Mouse (Mus musculus) stomach, embryonic 14.5 days (tissue): ENCODE data around the gene Fam69b. TPM values are rescaled to one million over a fixed set of nuclear protein-coding genes. Genes with fewer than 3 reads are reported as not detected.

Source experiments
- ATAC-seq: fragments of 200-750 bp; cut with Nextera tagmentation; 2 replicates; pipeline ENCODE4 v1.8.0; 2017; ENCODE audit warnings: low read depth, moderate TSS enrichment; ENCODE audit not compliant: insufficient number of reproducible peaks, insufficient read depth, low FRiP score
- H3K27ac ChIP-seq: fragments of 300-500 bp; sonication (generic); 2 replicates; pipeline ENCODE4 v1.5.1; 2014; ENCODE audit warnings: mild to moderate bottlenecking, low read length, moderate library complexity, mixed read lengths
- H3K27me3 ChIP-seq: fragments of 300-500 bp; sonication (generic); 2 replicates; pipeline ENCODE4 v1.6.1; 2014; ENCODE audit warnings: low read length, control low read depth, mixed read lengths; ENCODE audit not compliant: control insufficient read depth, insufficient read depth
- H3K36me3 ChIP-seq: fragments of 300-500 bp; sonication (generic); 2 replicates; pipeline ENCODE4 v1.6.1; 2014; ENCODE audit warnings: mild to moderate bottlenecking, control low read depth, low read length, moderate library complexity, mixed read lengths; ENCODE audit not compliant: control insufficient read depth, insufficient read depth
- H3K4me1 ChIP-seq: fragments of 300-500 bp; sonication (generic); 2 replicates; pipeline ENCODE4 v1.6.1; 2014; ENCODE audit warnings: low read length, control low read depth, mixed read lengths; ENCODE audit not compliant: control insufficient read depth, insufficient read depth
- H3K4me2 ChIP-seq: fragments of 300-500 bp; sonication (generic); replicated peaks from 2 replicates; pipeline ENCODE4 v1.6.1; 2014; ENCODE audit warnings: low read depth, low read length, control low read depth
- H3K4me3 ChIP-seq: fragments of 300-500 bp; sonication (generic); 2 replicates; pipeline ENCODE4 v1.5.1; 2014; ENCODE audit warnings: low read depth, low read length, control low read depth
- H3K9ac ChIP-seq: fragments of 300-500 bp; sonication (generic); replicated peaks from 2 replicates; pipeline ENCODE4 v1.6.1; 2014; ENCODE audit warnings: low read depth, mild to moderate bottlenecking, control low read depth, low read length, moderate library complexity, mixed read lengths
- H3K9me3 ChIP-seq: fragments of 300-500 bp; sonication (generic); 2 replicates; pipeline ENCODE4 v1.6.1; 2016; ENCODE audit warnings: low read depth, low read length, control low read depth; ENCODE audit not compliant: control insufficient read depth
- WGBS: fragments of 180-500 bp; shearing (Covaris S2); extraction: QIAGEN DNeasy Blood & Tissue Kit; methylation state at CpG from one replicate; pipeline ENCODE4 v1.1.7; 2014; 5-methylcytosine and 5-hydroxymethylcytosine counted together
- polyA plus RNA-seq: library from polyadenylated mRNA; unstranded; fragments of >200 nt; fragmentation: Nextera tagmentation; extraction: Ambion mirVana; gene quantifications from 2 replicates; pipeline ENCODE4 v1.2.1, GENCODE M21; 2014

Fam69b gene
- polyA plus RNA-seq, 1 experiment from 2014 or later: 37.7 TPM

DNA sequence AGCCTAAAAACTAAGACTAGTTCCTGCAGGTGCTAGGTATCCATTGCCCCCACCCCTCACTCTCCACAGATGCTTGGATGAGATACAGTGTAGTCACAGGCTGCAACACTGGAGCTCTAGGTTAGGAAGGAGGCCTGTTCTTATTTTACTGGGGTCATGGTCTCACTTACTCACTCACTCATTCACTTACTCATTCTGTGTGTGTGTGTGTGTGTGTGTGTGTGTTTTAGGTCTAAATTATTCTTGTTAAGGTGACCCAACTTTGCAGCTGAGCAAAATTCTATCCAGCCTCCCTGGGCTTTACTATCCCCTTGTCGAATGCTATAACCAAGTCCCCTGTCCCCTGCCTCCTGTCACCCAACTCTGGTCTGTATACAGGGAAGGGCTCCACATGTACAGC, 26.7 kb upstream of the Fam69b start:
- Histone ChIP-seq H3K9me3 (no peaks in the 10 kb centered on the region), H3K4me1 (0 out of 2 replicates have a peak, but pooled peaks cover 16% of the 10 kb centered on the region), H3K27ac (no peak overlapping the region), H3K4me2 (no peak overlapping the region), H3K36me3 (no peaks in the 10 kb centered on the region), H3K4me3 (no peak overlapping the region), H3K27me3 (no peaks in the 10 kb centered on the region), H3K9ac (no peak overlapping the region)
- ATAC-seq: no peak
- 96% methylated on average over 1 of the region's 1 CpGs for WGBS

DNA sequence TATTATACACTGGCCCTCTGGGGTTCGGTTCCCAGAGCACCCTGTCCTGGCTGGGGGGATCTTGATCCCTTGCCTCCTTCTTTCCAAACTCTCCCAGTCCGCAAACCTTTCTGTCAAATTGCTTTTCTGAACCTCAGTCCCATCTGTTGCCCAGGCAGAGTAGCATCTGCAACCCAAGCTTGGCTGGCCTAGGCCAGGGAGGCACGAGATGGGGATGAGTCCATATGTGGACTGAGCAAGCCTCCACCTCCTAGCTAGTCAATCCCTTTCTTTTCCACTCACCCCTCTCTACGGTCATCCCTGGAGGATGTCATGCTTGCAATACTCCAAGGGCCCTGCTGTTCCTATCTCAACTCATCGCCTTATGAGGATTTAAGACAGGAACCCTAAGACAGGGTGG, 25.6 kb upstream of the Fam69b start:
- H3K9me3 ChIP-seq: no peaks in the 10 kb centered on the region
- peak overlapping the region; percentile 76 for H3K4me2 ChIP-seq
- H3K4me1 ChIP-seq: peaks cover 26% of the 10 kb centered on the region; the same call in 1 of the 2 replicates
- no peaks in the 10 kb centered on the region for H3K36me3 ChIP-seq
- WGBS: 88% methylated on average over 5 of the region's 5 CpGs
- no peak for ATAC-seq
- peak overlapping the region; percentile 67; the same call in 1 of the 2 replicates for H3K4me3 ChIP-seq
- H3K27me3 ChIP-seq: no peaks in the 10 kb centered on the region
- H3K9ac ChIP-seq: no peak overlapping the region
- 0 out of 2 replicates have a peak overlapping the region, but pooled peaks have one; percentile 6 for H3K27ac ChIP-seq

DNA sequence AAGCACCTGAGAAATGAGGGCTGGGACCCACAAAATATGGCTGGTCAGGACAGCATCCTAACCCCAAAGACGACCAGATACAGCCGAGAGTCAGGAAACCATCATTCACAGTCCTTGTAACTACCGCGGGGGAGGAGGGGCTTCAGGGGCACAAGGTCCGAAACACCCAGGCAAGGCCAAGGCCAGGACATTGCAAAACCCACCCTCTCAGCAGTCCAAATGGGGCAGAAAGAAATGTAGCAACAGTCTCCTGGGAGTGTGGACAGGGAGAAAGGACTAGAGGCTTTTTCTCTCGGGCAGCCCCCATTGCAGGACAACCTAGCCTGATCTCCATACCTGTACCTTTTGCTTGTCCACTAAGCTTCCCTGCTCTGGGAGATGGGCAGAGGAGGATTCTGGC, 25.1 kb upstream of the Fam69b start:
- Histone ChIP-seq H3K36me3 (no peaks in the 10 kb centered on the region), H3K27ac (peak overlapping the region; percentile 78), H3K4me1 (peaks cover 28% of the 10 kb centered on the region; the same call in 1 of the 2 replicates), H3K27me3 (no peaks in the 10 kb centered on the region), H3K9me3 (no peaks in the 10 kb centered on the region), H3K9ac (peak overlapping the region; percentile 77), H3K4me3 (peak overlapping the region; percentile 67), H3K4me2 (peak overlapping the region; percentile 76)
- ATAC-seq: no peak
- WGBS: 5% methylated on average over 6 of the region's 6 CpGs

DNA sequence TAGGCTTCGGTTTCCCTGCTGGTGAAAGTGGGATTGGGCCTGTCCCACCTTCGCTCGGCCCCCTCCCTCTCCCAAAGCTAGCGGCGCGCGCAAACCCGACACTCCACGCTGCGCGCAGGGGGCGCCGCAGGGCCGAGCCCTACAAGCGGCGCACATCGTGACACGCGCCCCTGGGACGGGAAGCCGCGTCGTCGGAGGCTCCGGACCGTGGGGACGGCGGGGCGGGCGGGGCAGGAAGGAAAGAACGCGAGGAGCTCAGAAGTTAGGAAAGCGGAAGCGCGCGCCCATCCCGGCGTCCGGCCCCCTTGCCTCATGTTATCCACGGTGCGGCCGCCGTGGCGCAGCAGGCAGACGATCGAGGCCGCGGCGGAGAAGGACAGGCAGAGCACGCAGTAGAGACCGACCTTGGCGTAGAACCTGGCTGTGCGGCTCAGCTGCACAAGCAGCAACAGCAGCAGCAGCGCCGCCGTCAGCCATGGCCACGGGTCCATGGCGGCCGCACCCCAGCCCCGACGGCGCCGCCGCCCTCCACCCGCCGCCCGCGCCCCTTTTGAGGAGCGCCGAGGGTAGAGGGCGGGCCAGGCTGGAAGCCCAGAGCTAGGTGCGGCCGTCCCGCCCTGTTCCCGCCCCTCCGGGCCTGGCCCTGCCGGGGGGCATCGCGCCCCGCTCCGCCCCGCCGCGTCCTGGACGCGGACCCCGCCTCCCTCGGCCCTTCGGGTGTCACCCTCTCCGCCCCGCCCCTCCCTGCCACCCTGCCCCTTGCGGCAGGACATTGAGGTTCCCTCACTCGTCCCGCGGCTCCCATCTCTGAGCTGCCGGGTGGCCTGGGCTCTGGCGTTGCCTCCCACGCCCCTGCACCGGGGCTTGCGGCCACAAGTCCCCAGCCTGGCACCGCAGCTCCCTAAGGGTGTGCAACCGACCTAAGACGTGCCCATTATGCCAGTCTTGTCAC, 24.3 kb upstream of the Fam69b start, which contains the start of gene Agpat2:
Gene Agpat2, minus strand, starts transcription at position 698 of the 952 bp plus-strand sequence.
- H3K4me2 ChIP-seq: peak within 1 kb of the TSS; percentile 76
- peak within 1 kb of the TSS; percentile 77 for H3K9ac ChIP-seq
- whole genome bisulfite sequencing: 1% methylated on average over 87 of the region's 103 CpGs
- peak within 1 kb of the TSS; percentile 78 for H3K27ac ChIP-seq
- H3K27me3 ChIP-seq: no peaks in the 10 kb centered on the region
- no peaks in the 10 kb centered on the region for H3K9me3 ChIP-seq
- peak; percentile 90 for ATAC-seq
- peaks cover 28% of the 10 kb centered on the region; the same call in 1 of the 2 replicates for H3K4me1 ChIP-seq
- peak within 1 kb of the TSS; percentile 67 for H3K4me3 ChIP-seq
- no peaks in the 10 kb centered on the region for H3K36me3 ChIP-seq

DNA sequence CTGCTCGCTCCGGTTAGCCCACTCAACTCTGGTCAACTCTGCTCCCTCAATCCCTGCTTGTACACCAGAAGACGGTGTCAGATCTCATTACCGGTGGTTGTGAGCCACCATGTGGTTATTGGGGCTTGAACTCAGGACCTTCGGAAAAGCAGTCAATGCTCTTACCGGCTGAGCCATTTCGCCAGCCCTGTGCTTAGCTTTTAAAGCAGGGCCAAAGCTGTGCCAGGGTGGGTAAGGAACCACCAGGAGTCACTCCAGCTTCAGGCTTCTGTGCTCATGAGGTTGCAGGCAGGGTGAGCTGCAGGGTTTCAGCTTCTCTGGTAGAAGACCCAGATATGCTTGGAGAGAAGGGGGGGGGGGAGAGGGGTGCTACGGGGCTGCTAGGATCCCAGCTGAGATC, 22.9 kb upstream of the Fam69b start:
- Histone ChIP-seq H3K4me1 (peaks cover 28% of the 10 kb centered on the region; the same call in 1 of the 2 replicates), H3K4me2 (no peak overlapping the region), H3K36me3 (no peaks in the 10 kb centered on the region), H3K27me3 (no peaks in the 10 kb centered on the region), H3K4me3 (no peak overlapping the region), H3K9me3 (no peaks in the 10 kb centered on the region), H3K9ac (no peak overlapping the region), H3K27ac (no peak overlapping the region)
- WGBS: 79% methylated on average over 8 of the region's 8 CpGs
- no peak for ATAC-seq

DNA sequence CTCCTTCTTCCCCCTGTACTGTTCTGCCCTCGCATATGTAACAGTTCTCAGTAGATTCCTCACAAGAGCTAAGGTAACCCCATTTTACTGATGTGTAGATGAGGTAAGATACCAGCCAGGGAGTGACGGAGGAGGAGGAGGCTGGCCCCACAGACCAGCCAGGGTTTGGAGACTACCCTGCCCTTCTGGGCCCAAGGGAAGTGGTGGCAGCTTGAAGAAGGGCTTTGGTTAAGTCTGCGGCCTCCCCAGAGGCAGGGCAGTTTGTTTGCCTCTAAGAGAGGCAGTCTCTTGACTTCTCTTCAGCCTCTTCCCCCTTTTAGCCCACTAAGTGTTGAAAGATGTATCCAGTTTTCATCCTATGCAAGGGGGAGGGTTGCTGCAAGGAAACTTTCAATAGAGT, 21.7 kb upstream of the Fam69b start:
- H3K4me3 ChIP-seq: no peak overlapping the region
- H3K27me3 ChIP-seq: no peaks in the 10 kb centered on the region
- H3K9ac ChIP-seq: no peak overlapping the region
- peaks cover 28% of the 10 kb centered on the region; the same call in 1 of the 2 replicates for H3K4me1 ChIP-seq
- no peak overlapping the region for H3K4me2 ChIP-seq
- H3K36me3 ChIP-seq: no peaks in the 10 kb centered on the region
- H3K27ac ChIP-seq: peak overlapping the region; percentile 82
- H3K9me3 ChIP-seq: no peaks in the 10 kb centered on the region
- ATAC-seq: no peak
- 72% methylated on average over 3 of the region's 3 CpGs for WGBS

DNA sequence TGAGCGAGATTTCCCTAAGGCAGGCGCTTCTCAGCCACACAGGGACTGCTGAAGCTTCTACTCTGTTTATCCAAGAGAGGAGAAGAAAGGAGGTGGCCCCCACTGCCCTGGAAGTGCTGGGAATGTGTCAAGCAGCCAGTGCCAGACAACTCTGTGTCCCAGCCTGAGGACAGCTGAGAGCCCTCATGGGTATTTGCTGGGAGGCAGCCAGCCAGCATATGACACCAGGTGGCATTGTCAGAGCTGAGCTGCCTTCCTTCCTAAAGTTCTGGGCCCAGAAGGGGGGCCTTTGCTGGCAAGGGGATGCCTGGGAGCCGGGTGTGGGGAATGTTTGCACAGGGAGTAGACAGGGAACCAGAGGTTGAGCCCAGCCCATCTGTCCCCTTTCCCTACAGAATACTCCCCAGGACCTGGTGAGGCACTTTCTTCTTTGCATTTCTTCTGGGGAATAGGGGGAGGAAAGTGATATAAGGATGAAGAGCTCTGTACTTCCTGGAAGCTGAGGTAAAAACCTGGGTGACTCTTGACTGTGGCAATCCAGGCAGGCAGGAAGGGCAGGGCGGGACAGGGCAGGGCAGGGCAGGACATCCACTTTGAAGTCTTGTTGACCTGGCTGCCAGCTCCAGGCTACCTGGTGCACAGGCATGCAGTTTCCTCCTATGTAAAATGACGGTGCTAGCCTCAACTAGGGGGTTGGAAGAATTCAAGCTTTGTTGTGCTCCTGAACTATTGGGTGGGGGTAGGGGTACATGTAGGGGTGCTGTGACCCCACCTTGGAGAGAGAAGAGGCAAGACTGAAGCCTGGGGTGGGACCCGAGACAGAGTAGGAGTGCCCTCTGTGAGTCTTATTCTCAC, 21.0 kb upstream of the Fam69b start:
- H3K36me3 ChIP-seq: no peaks in the 10 kb centered on the region
- H3K4me3 ChIP-seq: no peak overlapping the region
- H3K9ac ChIP-seq: no peak overlapping the region
- H3K4me2 ChIP-seq: no peak overlapping the region
- H3K4me1 ChIP-seq: peaks cover 28% of the 10 kb centered on the region; the same call in 1 of the 2 replicates
- H3K27me3 ChIP-seq: no peaks in the 10 kb centered on the region
- H3K9me3 ChIP-seq: no peaks in the 10 kb centered on the region
- H3K27ac ChIP-seq: peak overlapping the region; percentile 82
- 37% methylated on average over 6 of the region's 6 CpGs for WGBS
- ATAC-seq: no peak

DNA sequence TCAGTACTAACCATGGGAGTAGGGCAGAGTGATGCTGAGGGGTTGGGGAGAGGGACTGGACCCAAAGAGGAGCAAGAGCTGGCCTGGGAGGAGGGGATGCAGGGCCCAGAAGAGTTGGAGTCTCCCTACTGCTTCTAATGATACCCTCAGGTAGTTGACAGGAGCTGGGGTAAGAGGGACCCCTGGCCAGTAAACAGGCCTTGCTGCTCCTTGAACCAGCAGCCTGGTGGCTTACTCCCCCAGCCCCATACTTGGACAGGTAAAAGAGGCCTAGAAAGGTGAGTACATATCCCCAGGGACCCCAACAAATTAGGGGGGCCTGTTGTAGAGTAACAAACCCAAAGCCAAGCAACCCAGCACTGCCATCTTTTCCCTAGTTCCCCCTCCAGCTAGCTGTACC, 19.5 kb upstream of the Fam69b start:
- Histone ChIP-seq H3K4me2 (no peak overlapping the region), H3K36me3 (no peaks in the 10 kb centered on the region), H3K4me3 (no peak overlapping the region), H3K27ac (no peak overlapping the region), H3K9me3 (no peaks in the 10 kb centered on the region), H3K4me1 (peaks cover 19% of the 10 kb centered on the region; the same call in 1 of the 2 replicates), H3K27me3 (no peaks in the 10 kb centered on the region), H3K9ac (no peak overlapping the region)
- ATAC-seq: no peak
